Mouse (Mus musculus) midbrain, embryonic 16.5 days (tissue): ENCODE results near the gene Mxra7. TPM values are rescaled to one million over a fixed set of nuclear protein-coding genes. Genes with fewer than 3 reads are reported as not detected.
A peak's percentile ranks its signal among the peaks of the same experiment; 100 is the strongest.

Experiments
- ATAC-seq: fragments of 200-750 bp; cut with Nextera tagmentation; 2 replicates; pipeline ENCODE4 v1.8.0; 2017; ENCODE audit warnings: moderate TSS enrichment
- H3K27ac ChIP-seq: fragments of 300-500 bp; sonication (generic); 2 replicates; pipeline ENCODE4 v1.5.1; 2014; ENCODE audit warnings: mild to moderate bottlenecking, low read length, mixed read lengths
- H3K27me3 ChIP-seq: fragments of 300-500 bp; sonication (generic); 2 replicates; pipeline ENCODE4 v1.6.1; 2014; ENCODE audit warnings: low read depth, low read length, mixed read lengths; ENCODE audit not compliant: control insufficient read depth, insufficient read depth
- H3K36me3 ChIP-seq: fragments of 300-500 bp; sonication (generic); 2 replicates; pipeline ENCODE4 v1.6.1; 2014; ENCODE audit warnings: mild to moderate bottlenecking, low read length, moderate library complexity, mixed read lengths; ENCODE audit not compliant: control insufficient read depth, insufficient read depth
- H3K4me1 ChIP-seq: fragments of 300-500 bp; sonication (generic); 2 replicates; pipeline ENCODE4 v1.6.1; 2014; ENCODE audit warnings: mild to moderate bottlenecking, low read length, mixed read lengths; ENCODE audit not compliant: control insufficient read depth, insufficient read depth
- H3K4me2 ChIP-seq: fragments of 300-500 bp; sonication (generic); 2 replicates; pipeline ENCODE4 v1.6.1; 2014; ENCODE audit warnings: mild to moderate bottlenecking, low read length, mixed read lengths
- H3K4me3 ChIP-seq: fragments of 300-500 bp; sonication (generic); 2 replicates; pipeline ENCODE4 v1.5.1; 2014; ENCODE audit warnings: low read depth, mild to moderate bottlenecking, low read length, moderate library complexity, mixed read lengths
- H3K9ac ChIP-seq: fragments of 300-500 bp; sonication (generic); 2 replicates; pipeline ENCODE4 v1.6.1; 2014; ENCODE audit warnings: low read depth, low read length, mixed read lengths
- H3K9me3 ChIP-seq: fragments of 300-500 bp; sonication (generic); replicated peaks from 2 replicates; pipeline ENCODE4 v1.6.1; 2014; ENCODE audit warnings: mild to moderate bottlenecking, low read length, mixed read lengths; ENCODE audit not compliant: control insufficient read depth, poor library complexity, severe bottlenecking
- WGBS: fragments of 180-500 bp; shearing (Covaris S2); extraction: QIAGEN DNeasy Blood & Tissue Kit; methylation state at CpG from one replicate; pipeline ENCODE4 v1.1.7; 2014; 5-methylcytosine and 5-hydroxymethylcytosine counted together
- polyA plus RNA-seq: library from polyadenylated mRNA; unstranded; fragments of >200 nt; fragmentation: Nextera tagmentation; extraction: Ambion mirVana; gene quantifications from 2 replicates; pipeline ENCODE4 v1.2.1, GENCODE M21; 2015

Mxra7 gene
- polyA plus RNA-seq, 1 experiment from 2014 or later: 21.8 TPM

DNA sequence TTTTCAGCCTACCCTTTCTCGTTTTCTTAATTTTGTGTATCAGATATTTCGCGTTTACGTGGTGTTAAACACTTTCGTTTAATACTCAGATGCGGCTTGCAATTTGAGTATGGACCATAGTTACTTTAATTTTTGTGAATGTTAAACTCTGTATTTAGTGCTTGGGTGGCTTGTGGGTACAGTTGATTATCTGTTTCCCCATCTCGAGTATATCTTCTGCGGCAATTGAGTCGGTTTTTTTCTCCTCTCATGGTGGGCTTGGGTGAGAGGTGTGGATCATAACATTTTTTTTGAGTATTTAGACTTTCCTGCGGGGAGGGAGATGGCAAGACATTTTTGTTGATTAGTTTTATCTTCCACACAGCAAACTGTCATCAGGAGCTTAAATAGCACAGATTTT lies 26.4 kb upstream of the Mxra7 start:
- 50% methylated on average over 10 of the region's 10 CpGs for WGBS
- H3K9ac ChIP-seq: peak overlapping the region; percentile 97
- H3K4me3 ChIP-seq: peak overlapping the region; percentile 93
- H3K27ac ChIP-seq: peak overlapping the region; percentile 99
- H3K4me2 ChIP-seq: peak overlapping the region; percentile 79
- H3K4me1 ChIP-seq: peaks cover 35% of the 10 kb centered on the region
- ATAC-seq: no peak
- no peaks in the 10 kb centered on the region for H3K9me3 ChIP-seq
- no peaks in the 10 kb centered on the region for H3K27me3 ChIP-seq
- peaks cover 8% of the 10 kb centered on the region for H3K36me3 ChIP-seq

GRCm38 (mm10) chr11:116853512-116853928 lies 25.7 kb upstream of the Mxra7 start:
- H3K9me3 ChIP-seq: no peaks in the 10 kb centered on the region
- H3K4me2 ChIP-seq: peak overlapping the region; percentile 79
- peak overlapping the region; percentile 97 for H3K9ac ChIP-seq
- H3K27me3 ChIP-seq: no peaks in the 10 kb centered on the region
- peaks cover 4% of the 10 kb centered on the region; the same call in 1 of the 2 replicates for H3K36me3 ChIP-seq
- peak overlapping the region; percentile 93 for H3K4me3 ChIP-seq
- H3K27ac ChIP-seq: peak overlapping the region; percentile 99
- peaks cover 35% of the 10 kb centered on the region for H3K4me1 ChIP-seq
- WGBS: under 1% methylated on average over 36 of the region's 36 CpGs
- peak; percentile 93 for ATAC-seq

DNA sequence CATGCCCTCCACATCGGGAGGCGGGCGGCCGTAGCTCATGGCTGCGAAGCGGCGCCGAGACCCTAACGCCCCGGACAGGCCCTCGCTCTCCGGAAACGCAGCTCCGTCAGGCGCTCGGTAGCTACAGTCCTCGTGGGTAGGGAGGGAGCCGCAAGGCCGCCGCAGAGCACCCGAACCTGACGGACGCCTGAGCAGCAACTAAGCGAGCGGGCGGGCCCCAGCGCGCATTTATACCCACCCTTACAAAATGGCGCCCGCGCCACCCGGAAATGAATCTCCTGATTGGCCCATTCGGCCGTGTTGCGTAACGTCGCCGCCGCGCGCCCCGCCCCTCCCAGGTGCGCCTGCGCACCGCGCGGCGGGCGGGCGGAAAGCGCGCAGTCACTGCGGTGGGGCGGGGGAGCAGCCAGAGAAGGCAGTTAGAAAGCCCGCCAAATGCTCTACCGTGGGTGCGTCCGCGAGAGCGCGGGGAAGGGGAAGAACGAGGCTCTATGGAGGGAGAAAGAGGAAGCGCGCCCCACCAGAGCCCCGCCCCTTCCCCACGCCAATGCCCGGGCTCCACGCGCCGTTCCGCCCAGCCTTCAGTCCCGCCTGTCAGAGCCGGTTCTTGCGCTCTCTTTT lies 25.2 kb upstream of the Mxra7 start, which contains the start of gene Srsf2:
Srsf2 (minus strand) TSS at position 204 of the 621 bp plus-strand sequence.
- under 1% methylated on average over 69 of the region's 74 CpGs for WGBS

DNA sequence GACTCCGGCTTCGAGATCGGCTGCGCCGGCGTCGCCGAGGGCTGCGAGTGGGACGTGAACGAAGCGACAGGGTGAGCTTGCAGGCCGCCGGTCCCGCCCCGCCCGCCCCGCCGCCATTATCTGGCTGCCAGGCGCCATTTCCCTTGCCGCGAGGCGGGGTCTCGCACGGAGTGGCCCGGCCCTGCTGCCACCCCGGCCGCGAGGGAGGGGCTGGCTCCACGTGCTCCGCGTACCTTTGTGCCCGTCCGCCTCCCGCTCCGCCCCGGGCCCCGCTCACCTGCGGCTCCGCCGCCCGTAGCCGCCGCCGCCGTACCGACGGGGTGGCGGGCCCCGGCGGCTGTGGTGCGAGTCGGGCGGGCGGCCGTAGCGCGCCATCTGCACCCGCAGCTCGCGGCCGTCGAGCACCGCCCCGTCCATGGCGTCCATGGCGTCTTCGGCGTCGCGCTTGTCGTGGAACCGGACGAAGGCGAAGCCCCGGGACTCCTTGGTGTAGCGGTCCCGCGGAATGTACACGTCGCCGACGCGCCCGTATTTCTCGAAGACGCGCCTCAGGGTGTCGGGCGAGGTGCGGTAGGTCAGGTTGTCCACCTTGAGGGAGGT lies 24.5 kb upstream of the Mxra7 start, which contains the start of gene Mfsd11:
Mfsd11 (plus strand) TSS at position 150 of the 600 bp plus-strand sequence.
- Histone ChIP-seq H3K9me3 (no peaks in the 10 kb centered on the region), H3K4me1 (peaks cover 35% of the 10 kb centered on the region), H3K9ac (peak within 1 kb of the TSS; percentile 97), H3K4me3 (peak within 1 kb of the TSS; percentile 93), H3K27ac (peak within 1 kb of the TSS; percentile 99), H3K27me3 (no peaks in the 10 kb centered on the region), H3K36me3 (peaks cover 1% of the 10 kb centered on the region; the same call in 1 of the 2 replicates), H3K4me2 (peak within 1 kb of the TSS; percentile 79)
- peak; percentile 44 for ATAC-seq
- under 1% methylated on average over 66 of the region's 91 CpGs for WGBS

More for the DNA sequence above, 25.2 kb upstream of the Mxra7 start, which contains the start of gene Srsf2:
- no peaks in the 10 kb centered on the region for H3K9me3 ChIP-seq
- H3K9ac ChIP-seq: peak within 1 kb of the TSS; percentile 97
- H3K36me3 ChIP-seq: peaks cover 2% of the 10 kb centered on the region; the same call in 1 of the 2 replicates
- peak within 1 kb of the TSS; percentile 99 for H3K27ac ChIP-seq
- H3K27me3 ChIP-seq: no peaks in the 10 kb centered on the region
- H3K4me2 ChIP-seq: peak within 1 kb of the TSS; percentile 79
- peaks cover 35% of the 10 kb centered on the region for H3K4me1 ChIP-seq
- peak; percentile 88 for ATAC-seq
- peak within 1 kb of the TSS; percentile 93 for H3K4me3 ChIP-seq

DNA sequence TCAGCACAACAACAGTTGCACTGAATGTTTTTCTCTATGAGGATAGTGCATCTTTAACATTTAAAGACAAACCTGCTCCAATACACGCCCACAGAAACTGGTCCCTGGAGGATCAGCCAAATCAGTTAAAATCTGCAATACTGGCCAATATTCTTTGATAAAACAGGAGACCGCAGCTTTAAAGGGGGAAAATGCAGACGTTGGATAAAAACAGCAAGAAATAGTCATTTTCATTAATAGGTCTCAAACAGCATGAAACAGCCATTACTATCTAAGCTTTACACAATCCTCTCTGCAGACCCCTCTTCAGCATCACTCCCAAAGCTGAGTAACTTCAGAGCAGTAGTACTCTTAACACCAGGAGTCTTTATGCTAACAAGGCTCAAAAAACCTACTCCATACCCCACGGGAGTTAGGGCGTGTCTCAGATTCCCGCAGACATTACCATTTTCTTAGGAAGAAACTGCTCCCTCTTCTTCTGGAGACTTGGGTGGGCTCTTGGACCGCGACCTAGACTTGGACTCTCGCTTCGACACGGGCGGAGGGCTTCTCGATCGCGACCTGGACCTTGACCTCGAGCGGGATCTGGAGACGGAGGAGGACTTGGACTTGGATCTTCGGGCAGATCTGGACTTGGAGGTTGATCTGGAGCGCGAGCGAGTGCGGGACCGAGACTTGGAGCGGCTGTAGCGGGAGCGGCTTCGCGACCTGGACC lies 23.9 kb upstream of the Mxra7 start:
- H3K27ac ChIP-seq: peak overlapping the region; percentile 99
- no peaks in the 10 kb centered on the region for H3K9me3 ChIP-seq
- peaks cover 35% of the 10 kb centered on the region for H3K4me1 ChIP-seq
- no peaks in the 10 kb centered on the region for H3K27me3 ChIP-seq
- H3K36me3 ChIP-seq: 0 out of 2 replicates have a peak, but pooled peaks cover 3% of the 10 kb centered on the region
- H3K4me3 ChIP-seq: peak overlapping the region; percentile 93
- peak overlapping the region; percentile 74 for H3K4me2 ChIP-seq
- H3K9ac ChIP-seq: peak overlapping the region; percentile 97
- ATAC-seq: no peak
- under 1% methylated on average over 29 of the region's 29 CpGs for WGBS

- Histone ChIP-seq H3K4me2 (peak overlapping the region; percentile 74), H3K27me3 (no peaks in the 10 kb centered on the region), H3K27ac (no peak overlapping the region), H3K36me3 (0 out of 2 replicates have a peak, but pooled peaks cover 3% of the 10 kb centered on the region), H3K4me1 (peaks cover 32% of the 10 kb centered on the region), H3K4me3 (peak overlapping the region; percentile 93), H3K9ac (0 out of 2 replicates have a peak overlapping the region, but pooled peaks have one; percentile 3), H3K9me3 (no peaks in the 10 kb centered on the region)
- WGBS: 27% methylated on average over 6 of the region's 6 CpGs
- no peak for ATAC-seq
Observed at GRCm38 (mm10) chr11:116850833-116851477, 23.1 kb upstream of the Mxra7 start.

- Histone ChIP-seq H3K36me3 (0 out of 2 replicates have a peak, but pooled peaks cover 3% of the 10 kb centered on the region), H3K4me3 (no peak overlapping the region), H3K9ac (no peak overlapping the region), H3K4me1 (peaks cover 26% of the 10 kb centered on the region), H3K4me2 (0 out of 2 replicates have a peak overlapping the region, but pooled peaks have one; percentile 26), H3K27me3 (no peaks in the 10 kb centered on the region), H3K27ac (no peak overlapping the region), H3K9me3 (no peaks in the 10 kb centered on the region)
- ATAC-seq: no peak
- WGBS: 59% methylated on average over 4 of the region's 4 CpGs
Observed at GRCm38 (mm10) chr11:116850085-116850484, 22.2 kb upstream of the Mxra7 start.

DNA sequence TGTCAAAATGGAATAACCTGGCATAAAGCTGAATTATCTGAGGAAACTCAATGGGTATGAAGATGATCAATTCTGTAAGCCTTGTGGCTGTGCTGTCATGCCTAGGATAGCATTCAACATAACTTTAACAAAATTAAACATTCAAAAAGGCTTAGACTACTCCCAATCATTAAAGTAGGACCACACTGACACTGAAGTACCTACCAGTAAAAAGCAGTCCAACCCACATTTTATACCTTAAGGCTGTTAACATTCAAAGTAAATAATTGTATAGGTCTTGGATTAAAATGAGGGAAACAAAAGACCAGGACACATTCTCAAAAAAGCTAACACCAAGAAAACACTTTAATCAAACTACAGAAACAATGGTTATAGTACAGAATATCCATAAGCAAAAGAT lies 21.7 kb upstream of the Mxra7 start:
- no peak overlapping the region for H3K4me2 ChIP-seq
- H3K9me3 ChIP-seq: no peaks in the 10 kb centered on the region
- H3K27ac ChIP-seq: no peak overlapping the region
- no peak overlapping the region for H3K9ac ChIP-seq
- H3K4me1 ChIP-seq: peaks cover 23% of the 10 kb centered on the region
- H3K36me3 ChIP-seq: 0 out of 2 replicates have a peak, but pooled peaks cover 3% of the 10 kb centered on the region
- H3K27me3 ChIP-seq: no peaks in the 10 kb centered on the region
- no peak for ATAC-seq
- H3K4me3 ChIP-seq: no peak overlapping the region
